ENCODE assay signal across 8 mouse cellular contexts in genomic region chr4:133129931-133130889, GRCm38 (mm10). TPM values are rescaled to one million over a fixed set of nuclear protein-coding genes. Genes with fewer than 3 reads are reported as not detected.
A peak's percentile ranks its signal among the peaks of the same experiment; 100 is the strongest.
DNase-seq lines count a peak whose midpoint lies in the region; ATAC-seq and TF ChIP-seq lines count a peak whose summit lies in the region.

Gene Wasf2 (plus strand): TSS chr4:133130505.

- H3K4me1 ChIP-seq in heart, embryonic 12.5 days (replicated peaks) = peaks cover 24% of the 10 kb centered on the region
- peaks cover 16% of the 10 kb centered on the region; the same call in 1 of the 2 replicates for H3K4me1 ChIP-seq in kidney, postnatal 0 days (replicated peaks; ENCODE audit: insufficient read depth, low read length)
- H3K4me1 ChIP-seq in liver, embryonic 11.5 days (replicated peaks; ENCODE audit: control insufficient read depth, insufficient read depth, low read length) = peaks cover 20% of the 10 kb centered on the region
- peaks cover 7% of the 10 kb centered on the region; the same call in 1 of the 2 replicates for H3K4me1 ChIP-seq in stomach, embryonic 14.5 days (ENCODE audit: control insufficient read depth, insufficient read depth, low read length)

- H3K27me3 ChIP-seq in heart, embryonic 12.5 days (replicated peaks) = no peaks in the 10 kb centered on the region
- no peaks in the 10 kb centered on the region for H3K27me3 ChIP-seq in kidney, postnatal 0 days (ENCODE audit: insufficient read depth, low read length)
- H3K27me3 ChIP-seq in liver, embryonic 11.5 days (replicated peaks; ENCODE audit: control insufficient read depth, insufficient read depth, low read length) = no peaks in the 10 kb centered on the region
- H3K27me3 ChIP-seq in stomach, embryonic 14.5 days (ENCODE audit: control insufficient read depth, insufficient read depth, low read length) = no peaks in the 10 kb centered on the region

- peak within 1 kb of the TSS; percentile 90 for H3K4me2 ChIP-seq in heart, embryonic 12.5 days
- peak within 1 kb of the TSS; percentile 87 for H3K4me2 ChIP-seq in kidney, postnatal 0 days (ENCODE audit: low read length)
- peak within 1 kb of the TSS; percentile 84 for H3K4me2 ChIP-seq in liver, embryonic 11.5 days
- peak within 1 kb of the TSS; percentile 88 for H3K4me2 ChIP-seq in stomach, embryonic 14.5 days (replicated peaks; ENCODE audit: low read depth, low read length)

- peak within 1 kb of the TSS; percentile 92 for H3K9ac ChIP-seq in heart, embryonic 12.5 days
- H3K9ac ChIP-seq in kidney, postnatal 0 days (ENCODE audit: low read depth, low read length) = peak within 1 kb of the TSS; percentile 95
- peak within 1 kb of the TSS; percentile 97 for H3K9ac ChIP-seq in liver, embryonic 11.5 days (ENCODE audit: low read depth, low read length)
- peak within 1 kb of the TSS; percentile 96 for H3K9ac ChIP-seq in stomach, embryonic 14.5 days (replicated peaks; ENCODE audit: low read depth, low read length)

- under 1% methylated on average over 65 of the region's 65 CpGs for WGBS in heart, embryonic 12.5 days
- under 1% methylated on average over 65 of the region's 65 CpGs for WGBS in kidney, postnatal 0 days
- under 1% methylated on average over 65 of the region's 65 CpGs for WGBS in liver, embryonic 11.5 days
- WGBS in stomach, embryonic 14.5 days = under 1% methylated on average over 65 of the region's 65 CpGs

- no peak for TF ChIP-seq CTCF in kidney, postnatal 0 days (IDR thresholded peaks at IDR 0.05; ENCODE audit: low read depth)

- H3K9me3 ChIP-seq in heart, embryonic 12.5 days (replicated peaks) = no peaks in the 10 kb centered on the region
- no peaks in the 10 kb centered on the region for H3K9me3 ChIP-seq in kidney, postnatal 0 days (replicated peaks; ENCODE audit: low read length)
- no peaks in the 10 kb centered on the region for H3K9me3 ChIP-seq in liver, embryonic 11.5 days (ENCODE audit: control insufficient read depth, low read length)
- no peaks in the 10 kb centered on the region for H3K9me3 ChIP-seq in stomach, embryonic 14.5 days (ENCODE audit: control insufficient read depth, low read depth, low read length)

- DNase-seq in CD4-positive helper T cell, adult 2 months (ENCODE audit: low read depth, low spot score) = peak; percentile 96
- DNase-seq in brain, embryonic 18.5 days (ENCODE audit: low read depth, low spot score) = peak; percentile 91
- peak; percentile 98 for DNase-seq in kidney, postnatal 0 days (ENCODE audit: low spot score)
- DNase-seq in liver, embryonic 11.5 days (ENCODE audit: low spot score) = peak; percentile 95
- peak; percentile 96 for DNase-seq in naive thymus-derived CD4-positive, alpha-beta T cell, adult 2 months (ENCODE audit: low read depth)

- peak within 1 kb of the TSS; percentile 76 for H3K4me3 ChIP-seq in heart, embryonic 12.5 days
- peak within 1 kb of the TSS; percentile 87 for H3K4me3 ChIP-seq in kidney, postnatal 0 days (replicated peaks; ENCODE audit: low read depth, low read length)
- peak within 1 kb of the TSS; percentile 100 for H3K4me3 ChIP-seq in liver, embryonic 11.5 days (ENCODE audit: low read depth, low read length)
- H3K4me3 ChIP-seq in stomach, embryonic 14.5 days (ENCODE audit: low read depth, low read length) = peak within 1 kb of the TSS; percentile 97

- peaks cover 10% of the 10 kb centered on the region for H3K36me3 ChIP-seq in heart, embryonic 12.5 days
- H3K36me3 ChIP-seq in kidney, postnatal 0 days (ENCODE audit: insufficient read depth, low read length) = no peaks in the 10 kb centered on the region
- peaks cover 7% of the 10 kb centered on the region; the same call in 1 of the 2 replicates for H3K36me3 ChIP-seq in liver, embryonic 11.5 days (ENCODE audit: control insufficient read depth, insufficient read depth, low read length)
- H3K36me3 ChIP-seq in stomach, embryonic 14.5 days (ENCODE audit: control insufficient read depth, insufficient read depth, low read length) = 0 out of 2 replicates have a peak, but pooled peaks cover 3% of the 10 kb centered on the region

- H3K27ac ChIP-seq in heart, embryonic 12.5 days (ENCODE audit: poor library complexity, severe bottlenecking) = peak within 1 kb of the TSS; percentile 87
- peak within 1 kb of the TSS; percentile 88 for H3K27ac ChIP-seq in kidney, postnatal 0 days
- H3K27ac ChIP-seq in liver, embryonic 11.5 days (ENCODE audit: low read depth, low read length) = peak within 1 kb of the TSS; percentile 88
- H3K27ac ChIP-seq in stomach, embryonic 14.5 days (ENCODE audit: low read length) = peak within 1 kb of the TSS; percentile 81

- ATAC-seq in erythroid progenitor cell, adult 5-6 weeks (replicated peaks; ENCODE audit: low FRiP score, poor library complexity, severe bottlenecking) = peak; percentile 87
- ATAC-seq in heart, embryonic 12.5 days (ENCODE audit: insufficient number of reproducible peaks, low FRiP score) = peak; percentile 95
- peak; percentile 92 for ATAC-seq in kidney, postnatal 0 days (replicated peaks; ENCODE audit: low FRiP score, low read depth)
- peak; percentile 96 for ATAC-seq in liver, embryonic 11.5 days (replicated peaks; ENCODE audit: low FRiP score)
- peak; percentile 92 for ATAC-seq in stomach, embryonic 14.5 days (ENCODE audit: insufficient number of reproducible peaks, insufficient read depth, low FRiP score, low read depth)

RNA-seq across cellular contexts. Expression of gene Wasf2, which starts in this region (rescaled TPM):
- total RNA-seq in erythroid progenitor cell, adult 5-6 weeks (2015; ENCODE audit: low replicate concordance) = 79.6 and 83.6 TPM in 2 replicates
- 59.7 and 73.7 TPM in 2 replicates for total RNA-seq in erythroid progenitor cell, adult 5-6 weeks (2017; ENCODE audit: low replicate concordance)
- polyA plus RNA-seq in heart, embryonic 12.5 days (2016; fragmentation: Nextera tagmentation; extraction: Ambion mirVana) = 68.5 and 70.1 TPM in 2 replicates
- 98.8 and 113 TPM in 2 replicates for polyA plus RNA-seq in kidney, postnatal 0 days (2015; fragmentation: Nextera tagmentation; extraction: Ambion mirVana)
- polyA plus RNA-seq in liver, embryonic 11.5 days (2014; fragmentation: Nextera tagmentation; extraction: Ambion mirVana) = 32.1 and 42.2 TPM in 2 replicates
- 120 and 124 TPM in 2 replicates for polyA plus RNA-seq in stomach, embryonic 14.5 days (2014; fragmentation: Nextera tagmentation; extraction: Ambion mirVana)

Comparison
In these comparisons a context has a peak if more than half of its experiments do, and no peak if none do; other contexts are left out.
1. Peak in every context shown above with its lines: DNase-seq, ATAC-seq, H3K4me3 ChIP-seq and H3K27ac ChIP-seq.